Mouse (Mus musculus) liver, embryonic 14.5 days (tissue): ENCODE results near the gene Zfp52. TPM values are rescaled to one million over a fixed set of nuclear protein-coding genes. Genes with fewer than 3 reads are reported as not detected.

ENCODE experiments used
- ATAC-seq: fragments of 200-750 bp; cut with Nextera tagmentation; 2 replicates; pipeline ENCODE4 v1.8.0; 2017; ENCODE audit warnings: moderate number of reproducible peaks, mild to moderate bottlenecking, moderate library complexity; ENCODE audit not compliant: insufficient read depth
- DNase-seq, 3 experiments: peaks; one replicate each; pipeline ENCODE4 v3.0.0-alpha.2; 2012 to 2013; ENCODE audit warnings: low read depth in 3 of 3, low spot score in 3 of 3
- H3K27ac ChIP-seq: fragments of 300-500 bp; sonication (generic); 2 replicates; pipeline ENCODE4 v1.5.1; 2014; ENCODE audit warnings: moderate library complexity, mild to moderate bottlenecking, control low read depth, inconsistent platforms
- H3K27me3 ChIP-seq: fragments of 300-500 bp; sonication (generic); 2 replicates; pipeline ENCODE4 v1.6.1; 2014; ENCODE audit warnings: mild to moderate bottlenecking, low read length, moderate library complexity; ENCODE audit not compliant: control insufficient read depth, insufficient read depth
- H3K36me3 ChIP-seq: fragments of 300-500 bp; sonication (generic); replicated peaks from 2 replicates; pipeline ENCODE4 v1.6.1; 2014; ENCODE audit warnings: low read depth; ENCODE audit not compliant: control insufficient read depth, insufficient read depth
- H3K4me1 ChIP-seq, 2 experiments: fragments of 200-500 bp in 1 of 2; fragments of 300-500 bp in 1 of 2; sonication (generic) in 1 of 2; replicated peaks; 2 replicates each; pipeline ENCODE4 v1.6.1; 2012 to 2014; ENCODE audit warnings: antibody characterized with exemption in 1 of 2, inconsistent platforms in 1 of 2, low read length in 1 of 2; ENCODE audit not compliant: control insufficient read depth in 2 of 2, insufficient read depth in 2 of 2
- H3K4me2 ChIP-seq: fragments of 300-500 bp; sonication (generic); 2 replicates; pipeline ENCODE4 v1.6.1; 2014; ENCODE audit warnings: low read depth, mild to moderate bottlenecking, control low read depth, moderate library complexity
- H3K4me3 ChIP-seq, 2 experiments: fragments of 200-500 bp in 1 of 2; fragments of 300-500 bp in 1 of 2; sonication (generic) in 1 of 2; 2 replicates each; pipeline ENCODE4 v1.5.1; 2012 to 2014; ENCODE audit warnings: low read depth in 2 of 2, low read length in 2 of 2, mild to moderate bottlenecking in 2 of 2, control low read depth in 1 of 2, inconsistent platforms in 1 of 2, moderate library complexity in 1 of 2; ENCODE audit not compliant: insufficient read depth in 1 of 2
- H3K9ac ChIP-seq: fragments of 300-500 bp; sonication (generic); replicated peaks from 2 replicates; pipeline ENCODE4 v1.6.1; 2014; ENCODE audit warnings: mild to moderate bottlenecking, control low read depth, moderate library complexity
- H3K9me3 ChIP-seq: fragments of 300-500 bp; sonication (generic); 2 replicates; pipeline ENCODE4 v1.6.1; 2016; ENCODE audit warnings: low read length, mixed read lengths; ENCODE audit not compliant: control insufficient read depth
- CTCF ChIP-seq: IDR thresholded peaks from 2 replicates; pipeline ENCODE4 v1.5.1; 2016; ENCODE audit warnings: antibody characterized with exemption, low read depth, control low read depth
- EP300 ChIP-seq: IDR thresholded peaks from 2 replicates; pipeline ENCODE4 v1.6.1; 2016; ENCODE audit warnings: antibody characterized with exemption, low read depth
- WGBS: fragments of 180-500 bp; shearing (Covaris S2); extraction: QIAGEN DNeasy Blood & Tissue Kit; methylation state at CpG from one replicate; pipeline ENCODE4 v1.1.7; 2014; ENCODE audit not compliant: insufficient replicate concordance; 5-methylcytosine and 5-hydroxymethylcytosine counted together
- polyA plus RNA-seq, 2 experiments: library from polyadenylated mRNA; depleted of rRNA in 1 of 2; stranded (reverse) in 1 of 2; unstranded in 1 of 2; fragments of >200 nt; fragmentation: Nextera tagmentation in 1 of 2; extraction: Ambion mirVana in 1 of 2; gene quantifications; 2 replicates each; pipeline versions ENCODE4 v1.2.1 to v1.2.3; 2012 to 2014

The Zfp52 gene
- polyA plus RNA-seq, 2 experiments, result 0.50 to 0.51 TPM

DNA sequence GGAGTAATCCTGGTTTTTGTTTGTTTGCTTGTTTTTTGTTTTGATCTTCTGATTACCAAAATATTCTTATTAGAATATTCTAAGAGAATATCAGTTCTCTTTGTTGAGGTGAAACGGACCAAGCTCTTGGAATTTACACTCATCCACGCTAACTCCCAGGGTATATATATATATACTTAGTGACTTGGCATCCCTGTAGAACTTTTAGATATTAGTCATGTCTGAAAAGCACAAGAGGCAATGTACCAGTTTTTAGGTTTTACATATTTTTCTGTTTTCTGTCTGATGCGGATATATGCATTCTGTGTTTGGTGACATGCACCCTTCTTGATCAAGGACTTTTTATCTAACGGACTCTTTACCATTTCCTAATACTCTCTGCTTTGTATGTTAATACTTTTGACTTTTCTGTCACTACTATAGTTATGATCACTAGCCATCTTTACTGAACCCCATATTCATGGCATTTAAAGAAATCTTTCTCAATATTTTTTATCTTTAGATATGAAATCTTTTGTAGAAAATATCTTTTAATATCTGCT, 18.1 kb upstream of the Zfp52 start:
- DNase-seq, result no peak
- Histone ChIP-seq H3K27me3 (no peaks in the 10 kb centered on the region), H3K9me3 (no peaks in the 10 kb centered on the region), H3K9ac (peak overlapping the region; percentile 78), H3K4me2 (peak overlapping the region; percentile 75), H3K27ac (no peak overlapping the region), H3K4me1 (peaks cover 0 to 3% of the 10 kb centered on the region in 2 experiments; a peak in 2 of 4 replicates), H3K4me3 (peak overlapping the region; percentile 66 to 93; a peak in 3 of 4 replicates), H3K36me3 (no peaks in the 10 kb centered on the region)
- WGBS, result 17% methylated on average over 4 of the region's 4 CpGs
- no peak for ATAC-seq
- TF ChIP-seq EP300 (no peak), CTCF (no peak)

DNA sequence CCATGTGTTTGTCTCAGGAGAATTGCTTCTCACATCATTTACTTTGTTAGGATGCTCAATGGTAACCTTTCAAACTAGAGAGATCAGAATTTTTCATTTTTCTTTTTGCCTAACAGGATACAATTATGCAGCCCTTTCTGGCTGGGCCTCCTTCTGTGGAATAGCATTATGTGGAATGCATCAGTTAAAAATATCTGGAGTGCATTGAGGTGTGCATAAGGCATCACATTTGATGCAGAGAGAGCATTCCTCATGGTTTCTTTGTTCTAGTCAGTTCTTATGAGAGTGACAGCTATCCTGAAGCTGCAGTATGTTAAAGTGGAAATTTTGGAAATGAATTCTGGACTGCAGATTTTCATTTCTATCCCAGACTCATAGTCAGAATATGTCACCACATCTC, 9.1 kb upstream of the Zfp52 start:
- Histone ChIP-seq H3K4me3 (no peak overlapping the region), H3K9ac (no peak overlapping the region), H3K36me3 (no peaks in the 10 kb centered on the region), H3K27me3 (no peaks in the 10 kb centered on the region), H3K4me1 (no peaks in the 10 kb centered on the region), H3K27ac (no peak overlapping the region), H3K4me2 (no peak overlapping the region), H3K9me3 (no peaks in the 10 kb centered on the region)
- no peak for TF ChIP-seq EP300
- TF ChIP-seq CTCF, result no peak
- ATAC-seq (no peak), DNase-seq (no peak)

- ATAC-seq (no peak), DNase-seq (no peak)
- Histone ChIP-seq H3K4me3 (no peak overlapping the region), H3K27me3 (no peaks in the 10 kb centered on the region), H3K9me3 (no peaks in the 10 kb centered on the region), H3K27ac (no peak overlapping the region), H3K4me2 (no peak overlapping the region), H3K4me1 (peaks cover 5 to 11% of the 10 kb centered on the region in 2 experiments; a peak in 3 of 4 replicates), H3K9ac (no peak overlapping the region), H3K36me3 (no peaks in the 10 kb centered on the region)
- WGBS, result 61% methylated on average over 5 of the region's 5 CpGs
- TF ChIP-seq EP300 (no peak), CTCF (no peak)
Observed at GRCm38 (mm10) chr17:21530645-21531330, 4.6 kb upstream of the Zfp52 start.

DNA sequence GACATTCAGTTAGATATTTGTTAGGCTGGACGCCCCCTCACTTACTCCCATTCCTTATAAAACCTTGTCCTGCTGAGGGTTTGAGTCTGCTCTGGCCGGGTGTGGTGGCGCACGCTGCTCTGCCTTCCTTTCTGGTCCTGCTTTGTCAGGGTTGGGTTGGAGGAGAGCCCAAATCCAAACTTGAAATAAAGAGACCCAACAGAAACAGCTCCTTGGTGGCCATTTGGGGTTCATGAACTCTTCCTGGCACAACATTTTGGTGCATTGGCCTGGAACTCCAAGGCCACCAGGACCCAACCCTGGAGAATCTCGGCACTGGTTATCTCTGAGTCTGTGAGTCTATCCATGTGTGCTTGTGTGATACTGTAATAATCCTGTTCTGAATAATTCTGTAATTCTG, 3.7 kb upstream of the Zfp52 start:
- TF ChIP-seq EP300 (no peak), CTCF (no peak)
- H3K4me1 ChIP-seq, result peaks cover 5 to 11% of the 10 kb centered on the region in 2 experiments; a peak in 3 of 4 replicates
- H3K4me2 ChIP-seq, result peak overlapping the region; percentile 74
- no peaks in the 10 kb centered on the region for H3K27me3 ChIP-seq
- no peak overlapping the region for H3K9ac ChIP-seq
- no peaks in the 10 kb centered on the region for H3K36me3 ChIP-seq
- no peak overlapping the region for H3K27ac ChIP-seq
- peak overlapping the region; percentile 56 to 65; a peak in 3 of 4 replicates for H3K4me3 ChIP-seq
- no peaks in the 10 kb centered on the region for H3K9me3 ChIP-seq
- 61% methylated on average over 5 of the region's 5 CpGs for WGBS
- ATAC-seq, result no peak
- DNase-seq, result no peak

DNA sequence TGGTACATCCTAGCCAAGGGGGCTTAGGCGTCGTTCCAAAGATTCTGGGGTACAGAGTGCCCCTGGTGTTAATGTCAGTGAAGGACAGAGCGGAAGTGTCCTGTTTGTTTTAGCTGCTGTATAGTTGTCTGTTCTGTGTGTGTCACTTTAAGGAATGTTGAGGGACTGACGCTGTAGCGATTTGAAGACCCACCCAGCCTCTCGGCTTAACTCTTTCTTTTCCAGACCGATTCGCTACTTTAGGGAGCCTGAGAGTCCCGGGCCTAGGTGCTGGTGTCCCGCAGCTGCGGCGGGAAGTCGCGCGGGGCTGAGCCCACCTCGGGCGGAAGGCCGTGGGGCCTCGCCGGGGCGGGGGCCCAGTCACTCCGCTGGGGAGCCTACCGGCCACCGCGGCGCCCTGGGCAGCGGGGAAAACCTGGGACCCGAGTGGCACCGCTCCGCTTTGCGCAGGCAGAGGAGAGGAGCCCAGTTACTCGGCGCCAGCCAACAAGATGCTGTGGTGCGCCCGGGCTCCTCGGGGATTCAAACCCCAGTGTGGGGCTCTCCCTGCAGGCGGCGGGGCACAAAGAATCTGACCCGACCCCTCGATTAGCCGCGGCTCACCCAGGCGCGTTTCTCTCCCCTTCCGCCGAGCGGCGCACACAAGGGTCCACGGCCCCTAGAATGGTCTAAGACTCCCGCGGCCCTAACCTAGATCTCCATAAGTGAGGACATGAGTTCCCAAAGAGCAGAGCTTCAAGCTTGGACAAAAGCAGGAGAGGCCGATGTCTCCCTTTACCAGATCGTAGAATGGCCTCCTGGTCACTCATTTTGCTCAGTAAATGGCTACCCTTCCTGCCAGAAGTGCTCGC, 3.0 kb upstream of the Zfp52 start:
- TF ChIP-seq EP300 (no peak), CTCF (peak; percentile 36)
- ATAC-seq (peak; percentile 58), DNase-seq (peak in 1 of 3 experiments; percentile 54)
- H3K9ac ChIP-seq, result peak overlapping the region; percentile 66
- WGBS, result under 1% methylated on average over 50 of the region's 54 CpGs
- peak overlapping the region; percentile 56 to 65 for H3K4me3 ChIP-seq
- no peak overlapping the region for H3K27ac ChIP-seq
- no peaks in the 10 kb centered on the region for H3K9me3 ChIP-seq
- peaks cover 5 to 11% of the 10 kb centered on the region in 2 experiments; a peak in 3 of 4 replicates for H3K4me1 ChIP-seq
- peak overlapping the region; percentile 74 for H3K4me2 ChIP-seq
- H3K27me3 ChIP-seq, result no peaks in the 10 kb centered on the region
- H3K36me3 ChIP-seq, result no peaks in the 10 kb centered on the region
